Mouse (Mus musculus) ES-Bruce4 (cell line): ENCODE results near the gene Map3k12.

ENCODE experiments used
- CTCF ChIP-seq: IDR thresholded peaks from one replicate; pipeline ENCODE4 v1.8.1; 2011; ENCODE audit warnings: low read depth, low read length
- POLR2A ChIP-seq: IDR thresholded peaks from one replicate; pipeline ENCODE4 v1.8.1; 2011; ENCODE audit warnings: low read length; ENCODE audit not compliant: insufficient read depth

GRCm38 (mm10) chr15:102474520-102474919 lies 42.3 kb downstream of the Map3k12 start:
- TF ChIP-seq CTCF = no peak
- TF ChIP-seq POLR2A = no peak
